Mouse (Mus musculus): Measurements from ENCODE around the gene Spag7. TPM values are rescaled to one million over a fixed set of nuclear protein-coding genes. Genes with fewer than 3 reads are reported as not detected.

Gene Spag7
- polyA plus RNA-seq, 1 experiment from 2014 or later, result 175 TPM

DNA sequence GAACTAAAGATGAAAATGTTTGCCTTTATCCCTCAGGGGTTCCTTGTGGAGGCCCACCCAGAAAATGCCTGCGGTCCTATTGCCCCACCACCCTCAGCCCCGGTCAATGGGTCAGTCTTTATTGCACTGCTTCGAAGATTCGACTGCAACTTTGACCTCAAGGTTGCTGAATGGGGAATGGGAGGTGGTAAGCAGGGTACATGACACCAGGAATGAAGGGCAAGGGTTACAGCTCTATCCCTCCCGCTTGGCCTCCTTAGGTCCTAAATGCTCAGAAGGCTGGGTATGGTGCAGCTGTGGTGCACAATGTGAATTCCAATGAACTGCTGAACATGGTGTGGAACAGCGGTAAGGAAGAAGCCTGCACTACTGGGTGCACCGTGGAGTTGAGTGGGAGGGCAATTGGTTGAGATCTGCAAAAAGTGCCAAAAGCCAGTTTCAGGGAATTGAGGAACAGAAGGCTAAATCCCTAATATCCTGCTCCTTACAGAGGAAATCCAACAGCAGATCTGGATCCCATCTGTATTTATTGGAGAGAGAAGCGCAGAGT, 20.0 kb downstream of the Spag7 start:
- H3K4me1 ChIP-seq, result peaks cover 68% of the 10 kb centered on the region
- H3K36me3 ChIP-seq, result peaks cover 63% of the 10 kb centered on the region

DNA sequence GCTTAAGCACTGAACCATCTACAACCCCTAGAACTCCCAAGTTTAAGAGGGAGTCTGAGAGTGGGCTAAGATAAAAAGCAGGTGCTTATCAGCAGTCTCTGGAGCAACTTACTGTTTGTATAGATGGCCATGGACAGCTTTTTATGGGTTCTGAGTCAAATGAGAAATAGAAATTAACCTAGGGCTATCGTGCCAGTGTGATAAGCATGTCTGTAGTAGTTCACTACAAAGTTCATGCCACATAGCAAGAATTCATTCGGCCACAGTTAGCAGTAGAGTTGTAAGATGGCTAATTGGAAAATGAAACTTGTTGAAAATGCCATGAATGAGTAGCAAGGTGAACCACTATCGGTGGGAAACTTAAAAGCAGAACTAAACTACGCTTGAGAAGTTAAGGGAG, 20.7 kb downstream of the Spag7 start:
- peak overlapping the region; percentile 94; the same call in 1 of the 2 replicates for H3K27ac ChIP-seq (replicated peaks)
- H3K4me3 ChIP-seq, result peak overlapping the region; percentile 77
- no peaks in the 10 kb centered on the region for H3K27me3 ChIP-seq (replicated peaks)
- peaks cover 68% of the 10 kb centered on the region for H3K4me1 ChIP-seq
- H3K9me3 ChIP-seq, result no peaks in the 10 kb centered on the region
- H3K4me2 ChIP-seq, result peak overlapping the region; percentile 99
- ATAC-seq (ENCODE audit: extremely low read depth, insufficient number of reproducible peaks, low FRiP score, low TSS enrichment), result no peak
- 68% methylated on average over 4 of the region's 4 CpGs for WGBS
- H3K9ac ChIP-seq, result peak overlapping the region; percentile 96
- peaks cover 71% of the 10 kb centered on the region for H3K36me3 ChIP-seq

More for the DNA sequence above, 20.0 kb downstream of the Spag7 start:
- H3K9me3 ChIP-seq, result no peaks in the 10 kb centered on the region
- H3K4me3 ChIP-seq, result peak overlapping the region; percentile 77
- H3K27ac ChIP-seq (replicated peaks), result no peak overlapping the region
- H3K9ac ChIP-seq, result peak overlapping the region; percentile 96; the same call in 1 of the 2 replicates
- no peaks in the 10 kb centered on the region for H3K27me3 ChIP-seq (replicated peaks)
- WGBS, result 80% methylated on average over 8 of the region's 8 CpGs
- no peak for ATAC-seq (ENCODE audit: extremely low read depth, insufficient number of reproducible peaks, low FRiP score, low TSS enrichment)
- peak overlapping the region; percentile 99 for H3K4me2 ChIP-seq

DNA sequence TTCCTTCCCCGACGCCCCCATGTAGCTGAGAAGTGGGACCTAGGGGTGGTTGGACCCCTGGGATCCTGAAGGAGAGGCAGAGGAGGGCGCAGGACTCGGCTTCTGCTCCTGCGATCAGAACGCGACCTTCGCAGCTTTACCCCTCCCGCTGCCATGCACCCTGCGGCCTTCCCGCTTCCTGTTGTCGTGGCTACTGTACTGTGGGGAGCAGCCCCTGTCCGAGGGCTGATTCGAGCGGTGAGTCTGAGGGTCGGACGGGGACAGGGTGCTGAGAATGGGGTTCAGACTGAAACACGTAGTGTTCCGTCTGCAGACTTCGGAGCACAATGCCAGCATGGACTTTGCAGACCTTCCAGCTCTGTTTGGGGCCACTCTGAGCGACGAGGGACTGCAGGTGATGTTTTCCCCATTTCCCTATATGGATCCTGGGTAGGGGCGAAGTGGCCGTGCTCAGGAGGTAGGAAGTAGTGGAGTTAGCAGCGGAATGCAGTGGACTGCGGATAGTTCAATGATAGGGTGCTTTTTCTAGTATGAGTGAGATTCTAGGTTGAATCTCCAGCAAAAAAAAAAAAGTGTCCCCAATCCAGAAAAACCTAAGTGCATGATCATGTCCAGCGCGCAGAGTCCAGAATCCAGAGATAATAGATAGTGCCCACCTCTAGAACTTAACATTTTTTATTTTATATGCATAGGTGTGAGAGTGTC, 21.3 kb downstream of the Spag7 start:
- Histone ChIP-seq H3K4me1 (peaks cover 65% of the 10 kb centered on the region), H3K36me3 (peaks cover 76% of the 10 kb centered on the region), H3K9me3 (no peaks in the 10 kb centered on the region), H3K27me3 (replicated peaks) (no peaks in the 10 kb centered on the region), H3K4me2 (peak overlapping the region; percentile 99), H3K27ac (replicated peaks) (peak overlapping the region; percentile 94), H3K9ac (peak overlapping the region; percentile 96), H3K4me3 (peak overlapping the region; percentile 77)
- WGBS, result 3% methylated on average over 28 of the region's 28 CpGs
- ATAC-seq (ENCODE audit: extremely low read depth, insufficient number of reproducible peaks, low FRiP score, low TSS enrichment), result no peak; the same call in 1 of the 2 replicates

DNA sequence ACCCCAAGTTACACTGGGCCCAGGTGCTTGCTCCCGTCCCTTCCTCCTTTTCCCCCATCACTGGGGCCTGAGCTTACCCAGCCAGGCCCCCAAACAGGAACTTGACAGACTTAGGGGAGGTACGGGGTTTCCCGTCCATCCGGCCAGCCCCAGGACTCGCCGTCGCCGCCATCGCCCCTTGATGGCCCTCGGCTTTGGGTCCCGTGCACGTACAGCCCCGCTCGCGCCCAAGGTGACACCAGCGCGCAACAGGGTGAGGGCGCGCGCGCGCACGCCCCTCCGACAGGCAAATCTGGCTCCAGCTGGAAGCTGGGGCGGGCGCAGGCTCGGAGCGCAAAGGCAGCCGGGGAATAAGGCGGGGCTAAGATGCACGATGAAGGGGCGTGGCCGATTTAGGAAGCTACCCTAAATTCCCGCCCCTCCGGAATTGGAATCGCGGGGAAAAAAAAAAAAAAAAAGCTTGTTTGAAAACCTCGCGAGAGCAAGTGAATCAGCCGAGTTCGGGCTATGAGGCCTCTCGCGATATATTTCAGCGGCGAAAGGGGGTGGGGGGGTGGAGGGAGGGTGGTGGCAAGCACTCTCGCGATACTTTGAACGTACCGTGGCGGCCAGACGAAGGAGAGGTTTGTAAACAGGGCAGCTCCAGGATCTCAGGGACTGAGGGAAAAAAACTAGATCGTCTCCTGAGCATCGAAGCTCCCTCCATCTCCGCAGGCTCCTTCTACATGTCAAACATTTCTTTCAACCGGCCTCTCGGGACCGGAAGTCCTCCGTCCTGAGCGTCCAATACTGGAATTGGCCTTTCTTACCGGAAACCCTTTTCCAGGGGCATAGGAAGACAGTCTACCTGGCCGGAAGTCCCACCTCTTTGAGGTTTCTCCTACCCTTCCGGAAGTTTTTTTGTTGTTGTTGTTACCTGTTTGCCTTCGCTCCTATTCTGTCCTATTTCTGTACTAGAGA, 22.2 kb downstream of the Spag7 start, which contains the start of the genes Rnf167 and Slc25a11:
Gene Rnf167, plus strand, starts transcription at position 545 of the 960 bp plus-strand sequence.
Gene Slc25a11, minus strand, starts transcription at position 789 of the 960 bp plus-strand sequence.
- Histone ChIP-seq H3K4me2 (peak within 1 kb of the TSS; percentile 99), H3K9ac (peak within 1 kb of the TSS; percentile 96), H3K27me3 (replicated peaks) (no peaks in the 10 kb centered on the region), H3K36me3 (peaks cover 70% of the 10 kb centered on the region), H3K4me1 (peaks cover 56% of the 10 kb centered on the region), H3K4me3 (peak within 1 kb of the TSS; percentile 77), H3K9me3 (no peaks in the 10 kb centered on the region), H3K27ac (replicated peaks) (peak within 1 kb of the TSS; percentile 95)
- peak; percentile 86 for ATAC-seq (ENCODE audit: extremely low read depth, insufficient number of reproducible peaks, low FRiP score, low TSS enrichment)
- under 1% methylated on average over 63 of the region's 63 CpGs for WGBS

GRCm38 (mm10) chr11:70646259-70646555, 23.0 kb downstream of the Spag7 start:
- peaks cover 48% of the 10 kb centered on the region for H3K4me1 ChIP-seq
- H3K4me3 ChIP-seq, result peak overlapping the region; percentile 77
- H3K27ac ChIP-seq (replicated peaks), result peak overlapping the region; percentile 95
- H3K4me2 ChIP-seq, result peak overlapping the region; percentile 80
- H3K9ac ChIP-seq, result peak overlapping the region; percentile 95
- H3K36me3 ChIP-seq, result peaks cover 63% of the 10 kb centered on the region
- no peaks in the 10 kb centered on the region for H3K9me3 ChIP-seq
- H3K27me3 ChIP-seq (replicated peaks), result no peaks in the 10 kb centered on the region
- no peak for ATAC-seq (ENCODE audit: extremely low read depth, insufficient number of reproducible peaks, low FRiP score, low TSS enrichment)
- WGBS, result 23% methylated on average over 3 of the region's 3 CpGs

GRCm38 (mm10) chr11:70645461-70646258, 23.6 kb downstream of the Spag7 start:
- H3K36me3 ChIP-seq, result peaks cover 57% of the 10 kb centered on the region
- H3K27me3 ChIP-seq (replicated peaks), result no peaks in the 10 kb centered on the region
- H3K9ac ChIP-seq, result peak overlapping the region; percentile 95
- no peak for ATAC-seq (ENCODE audit: extremely low read depth, insufficient number of reproducible peaks, low FRiP score, low TSS enrichment)
- no peaks in the 10 kb centered on the region for H3K9me3 ChIP-seq
- 74% methylated on average over 12 of the region's 12 CpGs for WGBS
- peaks cover 43% of the 10 kb centered on the region for H3K4me1 ChIP-seq
- peak overlapping the region; percentile 77 for H3K4me3 ChIP-seq
- peak overlapping the region; percentile 80 for H3K4me2 ChIP-seq
- H3K27ac ChIP-seq (replicated peaks), result peak overlapping the region; percentile 95

GRCm38 (mm10) chr11:70644564-70645103, 24.6 kb downstream of the Spag7 start:
- peaks cover 47% of the 10 kb centered on the region for H3K36me3 ChIP-seq
- H3K4me2 ChIP-seq, result no peak overlapping the region; the same call in 1 of the 2 replicates
- ATAC-seq (ENCODE audit: extremely low read depth, insufficient number of reproducible peaks, low FRiP score, low TSS enrichment), result no peak
- no peak overlapping the region for H3K4me3 ChIP-seq
- no peaks in the 10 kb centered on the region for H3K9me3 ChIP-seq
- WGBS, result 92% methylated on average over 8 of the region's 8 CpGs
- no peaks in the 10 kb centered on the region for H3K27me3 ChIP-seq (replicated peaks)
- H3K9ac ChIP-seq, result peak overlapping the region; percentile 95
- peaks cover 38% of the 10 kb centered on the region for H3K4me1 ChIP-seq
- H3K27ac ChIP-seq (replicated peaks), result no peak overlapping the region

DNA sequence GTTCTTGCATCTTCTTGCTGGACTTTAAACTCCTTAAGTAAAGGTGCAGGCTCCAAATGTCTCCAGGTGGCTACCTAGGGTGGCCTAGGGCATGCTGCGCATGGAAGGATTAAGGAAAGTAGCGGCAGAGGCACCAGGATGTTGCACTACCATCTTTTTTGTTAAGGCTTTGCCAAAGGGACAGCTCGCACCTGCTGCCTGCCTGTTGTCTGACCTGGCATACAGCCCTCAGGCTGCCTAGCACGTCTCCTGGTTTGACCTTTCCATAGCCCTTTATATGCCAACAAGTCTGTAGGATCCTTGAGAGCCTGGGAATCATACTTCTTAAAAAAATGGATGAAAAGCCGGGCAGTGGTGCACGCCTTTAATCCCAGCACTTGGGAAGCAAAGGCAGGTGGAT, 26.2 kb downstream of the Spag7 start:
- peaks cover 34% of the 10 kb centered on the region for H3K36me3 ChIP-seq
- H3K27me3 ChIP-seq (replicated peaks), result no peaks in the 10 kb centered on the region
- no peak overlapping the region for H3K27ac ChIP-seq (replicated peaks)
- H3K4me1 ChIP-seq, result peaks cover 37% of the 10 kb centered on the region
- H3K9me3 ChIP-seq, result no peaks in the 10 kb centered on the region
- no peak for ATAC-seq (ENCODE audit: extremely low read depth, insufficient number of reproducible peaks, low FRiP score, low TSS enrichment)
- H3K4me2 ChIP-seq, result no peak overlapping the region
- 89% methylated on average over 6 of the region's 6 CpGs for WGBS
- no peak overlapping the region for H3K9ac ChIP-seq
- no peak overlapping the region for H3K4me3 ChIP-seq

GRCm38 (mm10) chr11:70641241-70641640, 28.0 kb downstream of the Spag7 start:
- H3K9me3 ChIP-seq, result no peaks in the 10 kb centered on the region
- H3K27ac ChIP-seq (replicated peaks), result no peak overlapping the region
- ATAC-seq (ENCODE audit: extremely low read depth, insufficient number of reproducible peaks, low FRiP score, low TSS enrichment), result no peak
- H3K36me3 ChIP-seq, result peaks cover 34% of the 10 kb centered on the region
- no peaks in the 10 kb centered on the region for H3K27me3 ChIP-seq (replicated peaks)
- no peak overlapping the region for H3K9ac ChIP-seq
- H3K4me1 ChIP-seq, result peaks cover 32% of the 10 kb centered on the region
- no peak overlapping the region for H3K4me2 ChIP-seq
- no peak overlapping the region for H3K4me3 ChIP-seq
- 74% methylated on average over 7 of the region's 7 CpGs for WGBS

- no peaks in the 10 kb centered on the region for H3K9me3 ChIP-seq
- H3K9ac ChIP-seq, result no peak overlapping the region
- no peak overlapping the region for H3K4me3 ChIP-seq
- WGBS, result 72% methylated on average over 8 of the region's 8 CpGs
- peaks cover 24% of the 10 kb centered on the region for H3K36me3 ChIP-seq
- peaks cover 20% of the 10 kb centered on the region for H3K4me1 ChIP-seq
- 0 out of 2 replicates have a peak overlapping the region, but pooled peaks have one; percentile 77 for H3K27ac ChIP-seq (replicated peaks)
- H3K4me2 ChIP-seq, result no peak overlapping the region
- H3K27me3 ChIP-seq (replicated peaks), result no peaks in the 10 kb centered on the region
- ATAC-seq (ENCODE audit: extremely low read depth, insufficient number of reproducible peaks, low FRiP score, low TSS enrichment), result no peak
Observed at GRCm38 (mm10) chr11:70639976-70640375, 29.2 kb downstream of the Spag7 start.
